8 mouse cellular contexts compared by ENCODE assay signal in genomic region chr6:78544238-78544637, GRCm38 (mm10).
DNase-seq lines count a peak whose midpoint lies in the region; ATAC-seq and TF ChIP-seq lines count a peak whose summit lies in the region.

No protein-coding gene starts in this region.

- peak; percentile 5 for DNase-seq in heart, adult 8-10 months (ENCODE audit: low spot score)
- no peak for DNase-seq in heart, adult 9 months (ENCODE audit: low spot score in 2 of 2)
- DNase-seq in ES-E14 (ENCODE audit: low read depth, low spot score): peak; percentile 37
- peak; percentile 24 to 31 for DNase-seq in cerebellum, adult 2 months
- DNase-seq in forelimb bud, embryonic 11.5 days (ENCODE audit: low read depth, low spot score): peak; percentile 69
- peak; percentile 62 for DNase-seq in layer of hippocampus, adult 9-11 months

- H3K9ac ChIP-seq in ES-E14 (ENCODE audit: insufficient read depth, low read depth, low read length, poor library complexity, severe bottlenecking): no peak overlapping the region
- no peak overlapping the region for H3K9ac ChIP-seq in midbrain, embryonic 13.5 days (replicated peaks)

- H3K27me3 ChIP-seq in cerebellum, adult 2 months (ENCODE audit: control insufficient read depth, insufficient read depth, low read length): no peaks in the 10 kb centered on the region
- H3K27me3 ChIP-seq in midbrain, embryonic 13.5 days: no peaks in the 10 kb centered on the region

- no peaks in the 10 kb centered on the region for H3K4me1 ChIP-seq in ES-E14 (ENCODE audit: control insufficient read depth in 2 of 2, insufficient read depth in 2 of 2, low read length in 2 of 2, poor library complexity in 1 of 2)
- H3K4me1 ChIP-seq in cerebellum, adult 2 months (ENCODE audit: control insufficient read depth, insufficient read depth, low read length): no peaks in the 10 kb centered on the region
- H3K4me1 ChIP-seq in midbrain, embryonic 13.5 days (replicated peaks): no peaks in the 10 kb centered on the region

- H3K9me3 ChIP-seq in ES-E14 (ENCODE audit: control insufficient read depth, insufficient read depth, low read depth, low read length): no peaks in the 10 kb centered on the region
- H3K9me3 ChIP-seq in midbrain, embryonic 13.5 days: no peaks in the 10 kb centered on the region

- no peak overlapping the region for H3K27ac ChIP-seq in ES-E14 (ENCODE audit: insufficient read depth, low read depth, low read length, poor library complexity, severe bottlenecking)
- H3K27ac ChIP-seq in cerebellum, adult 2 months (ENCODE audit: insufficient read depth, low read length): no peak overlapping the region
- no peak overlapping the region for H3K27ac ChIP-seq in midbrain, embryonic 13.5 days

- no peaks in the 10 kb centered on the region for H3K36me3 ChIP-seq in ES-E14 (ENCODE audit: control insufficient read depth, insufficient read depth, low read length, poor library complexity, severe bottlenecking)
- no peaks in the 10 kb centered on the region for H3K36me3 ChIP-seq in midbrain, embryonic 13.5 days

- 13% methylated on average over 2 of the region's 2 CpGs for WGBS in cerebellum, adult 2 months
- 19% methylated on average over 2 of the region's 2 CpGs for WGBS in midbrain, embryonic 13.5 days

- in situ Hi-C loops in ES-E14 (cut with MboI; ENCODE audit: low sequenced_read_pairs in 2 of 2, unreplicated experiment in 2 of 2): no loop called here

- TF ChIP-seq CTCF in cerebellum, adult 2 months (IDR thresholded peaks at IDR 0.05; ENCODE audit: borderline replicate concordance, insufficient read depth, low read depth, low read length): peak; percentile 56; the same call in 1 of the 2 replicates

- peak; percentile 55; the same call in 1 of the 2 replicates for ATAC-seq in midbrain, embryonic 13.5 days
- no peak for ATAC-seq in CD4-positive, CD25-positive, alpha-beta regulatory T cell, adult 4 months

- H3K4me3 ChIP-seq in ES-E14 (ENCODE audit: insufficient read depth in 1 of 2, low read depth in 1 of 2, low read length in 2 of 2, poor library complexity in 1 of 2, severe bottlenecking in 1 of 2): no peak overlapping the region
- H3K4me3 ChIP-seq in cerebellum, adult 2 months (replicated peaks; ENCODE audit: insufficient read depth, low read depth, low read length): no peak overlapping the region
- no peak overlapping the region for H3K4me3 ChIP-seq in midbrain, embryonic 13.5 days (replicated peaks)

- TF ChIP-seq POLR2A in cerebellum, adult 2 months (IDR thresholded peaks at IDR 0.05; ENCODE audit: borderline replicate concordance, insufficient read depth, low read length): no peak

- H3K4me2 ChIP-seq in midbrain, embryonic 13.5 days (replicated peaks): no peak overlapping the region

TF ChIP-seq in ES-E14, 5 proteins besides CTCF, POLR2A, EP300 and RAD21:
- peak; percentile 75; the same call in 1 of the 2 replicates for TF ChIP-seq ZC3H11A (IDR thresholded peaks at IDR 0.05; ENCODE audit: borderline replicate concordance, low read depth, low read length)
- TF ChIP-seq HCFC1 (IDR thresholded peaks at IDR 0.05; ENCODE audit: borderline replicate concordance, insufficient read depth, low read length): no peak

Comparison
In these comparisons a context has a peak if more than half of its experiments do, and no peak if none do; other contexts are left out.
1. DNase-seq: peak in heart, adult 8-10 months (single experiment), ES-E14 (single experiment), cerebellum, adult 2 months (2 of 2), forelimb bud, embryonic 11.5 days (single experiment) and layer of hippocampus, adult 9-11 months (single experiment); none in heart, adult 9 months (0 of 2).